Mouse (Mus musculus): ENCODE measurements around the gene Fstl4. TPM values are rescaled to one million over a fixed set of nuclear protein-coding genes. Genes with fewer than 3 reads are reported as not detected.
A peak's percentile ranks its signal among the peaks of the same experiment; 100 is the strongest.
"Not testable (repeated sequence)": the region's sequence is repeated elsewhere in the genome, so short reads cannot be mapped to it uniquely, and the experiment has no call there.

Fstl4 gene
- polyA plus RNA-seq, 1 experiment: 0.49 TPM

- Histone ChIP-seq H3K27me3 (ENCODE audit: control insufficient read depth, insufficient read depth, low read length) (no peaks in the 10 kb centered on the region), H3K4me1 (ENCODE audit: control insufficient read depth, insufficient read depth, insufficient read length, low read length) (no peaks in the 10 kb centered on the region), H3K36me3 (ENCODE audit: control insufficient read depth, insufficient read depth, low read length) (no peaks in the 10 kb centered on the region), H3K4me3 (ENCODE audit: low read depth, low read length) (no peak overlapping the region), H3K27ac (ENCODE audit: insufficient read depth, low read depth, low read length) (no peak overlapping the region)
- no peak for TF ChIP-seq POLR2A (IDR thresholded peaks at IDR 0.05; ENCODE audit: low read depth, low read length)
- TF ChIP-seq CTCF (IDR thresholded peaks at IDR 0.05; ENCODE audit: extremely low read depth, insufficient read length, insufficient replicate concordance, low read depth, low read length): no peak
- WGBS: 66% methylated on average over 6 of the region's 6 CpGs
These were observed 398.0 kb downstream of the Fstl4 start for GRCm38 (mm10) chr11:53162385-53162784.

DNA sequence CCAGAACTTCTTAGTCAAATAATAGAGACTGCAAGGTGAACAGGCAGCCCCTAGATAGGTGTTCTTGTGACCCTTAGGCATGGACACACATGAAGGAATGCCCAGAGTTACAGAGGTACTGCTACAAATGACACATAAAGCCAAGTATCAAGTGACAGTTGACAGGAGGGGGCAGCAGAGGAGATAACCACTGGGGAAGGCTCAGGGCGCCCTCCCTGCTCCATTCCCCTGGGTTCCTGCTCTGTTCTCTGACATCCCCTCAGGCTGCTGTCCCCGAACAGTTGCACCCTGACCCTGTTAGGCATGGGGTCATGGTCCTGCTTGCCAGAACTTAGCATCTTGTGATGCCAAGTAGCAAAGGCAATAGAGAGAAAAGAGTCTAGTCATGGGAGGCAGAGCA lies 402.0 kb downstream of the Fstl4 start:
- Histone ChIP-seq H3K4me3 (ENCODE audit: low read depth, low read length) (no peak overlapping the region), H3K36me3 (ENCODE audit: control insufficient read depth, insufficient read depth, low read length) (no peaks in the 10 kb centered on the region), H3K27ac (ENCODE audit: insufficient read depth, low read depth, low read length) (no peak overlapping the region), H3K27me3 (ENCODE audit: control insufficient read depth, insufficient read depth, low read length) (no peaks in the 10 kb centered on the region), H3K4me1 (ENCODE audit: control insufficient read depth, insufficient read depth, insufficient read length, low read length) (no peaks in the 10 kb centered on the region)
- no peak for TF ChIP-seq POLR2A (IDR thresholded peaks at IDR 0.05; ENCODE audit: low read depth, low read length)
- no peak for TF ChIP-seq CTCF (IDR thresholded peaks at IDR 0.05; ENCODE audit: extremely low read depth, insufficient read length, insufficient replicate concordance, low read depth, low read length)
- 75% methylated on average over 2 of the region's 2 CpGs for WGBS

DNA sequence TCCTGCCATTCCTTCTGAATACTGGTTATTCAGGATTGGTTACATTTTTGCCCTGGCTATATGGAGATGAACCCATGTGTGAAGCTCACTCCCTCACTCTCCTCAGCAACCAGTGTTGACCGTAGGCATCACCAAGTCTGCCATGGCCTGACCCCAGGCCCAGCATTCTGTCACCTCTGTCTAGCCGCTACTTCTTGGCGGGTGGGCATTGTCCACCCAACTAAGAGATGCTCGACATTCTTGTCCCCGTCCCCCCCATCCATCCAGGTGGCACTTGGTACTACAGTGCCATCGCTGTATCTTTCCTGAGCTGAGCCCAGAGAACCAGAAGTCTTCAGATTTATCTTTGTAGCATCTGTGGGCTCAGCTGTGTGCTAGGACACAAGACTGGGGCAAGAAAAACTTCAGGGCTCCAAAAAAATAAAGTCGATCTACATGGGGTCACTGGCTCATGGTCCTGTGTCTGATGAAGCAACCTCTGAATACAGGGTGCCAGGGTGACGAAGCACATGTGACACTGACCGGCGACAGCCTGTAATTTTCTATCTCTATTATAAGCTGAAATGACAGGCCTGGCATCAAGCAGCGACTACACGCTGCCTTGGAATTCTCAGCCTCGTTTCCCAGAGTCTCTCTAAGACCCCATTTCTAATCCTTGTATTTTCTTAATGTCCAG lies 417.9 kb downstream of the Fstl4 start:
- WGBS: 77% methylated on average over 13 of the region's 13 CpGs
- Histone ChIP-seq H3K27me3 (ENCODE audit: control insufficient read depth, insufficient read depth, low read length) (no peaks in the 10 kb centered on the region), H3K4me3 (ENCODE audit: low read depth, low read length) (no peak overlapping the region), H3K27ac (ENCODE audit: insufficient read depth, low read depth, low read length) (peak overlapping the region; percentile 39), H3K4me1 (ENCODE audit: control insufficient read depth, insufficient read depth, insufficient read length, low read length) (no peaks in the 10 kb centered on the region), H3K36me3 (ENCODE audit: control insufficient read depth, insufficient read depth, low read length) (no peaks in the 10 kb centered on the region)
- TF ChIP-seq CTCF (IDR thresholded peaks at IDR 0.05; ENCODE audit: extremely low read depth, insufficient read length, insufficient replicate concordance, low read depth, low read length): no peak
- TF ChIP-seq POLR2A (IDR thresholded peaks at IDR 0.05; ENCODE audit: low read depth, low read length): no peak

- no peaks in the 10 kb centered on the region for H3K27me3 ChIP-seq (ENCODE audit: control insufficient read depth, insufficient read depth, low read length)
- peak overlapping the region; percentile 39 for H3K27ac ChIP-seq (ENCODE audit: insufficient read depth, low read depth, low read length)
- 38% methylated on average over 4 of the region's 4 CpGs for WGBS
- no peak for TF ChIP-seq POLR2A (IDR thresholded peaks at IDR 0.05; ENCODE audit: low read depth, low read length)
- TF ChIP-seq CTCF (IDR thresholded peaks at IDR 0.05; ENCODE audit: extremely low read depth, insufficient read length, insufficient replicate concordance, low read depth, low read length): no peak
- no peaks in the 10 kb centered on the region for H3K4me1 ChIP-seq (ENCODE audit: control insufficient read depth, insufficient read depth, insufficient read length, low read length)
- no peaks in the 10 kb centered on the region for H3K36me3 ChIP-seq (ENCODE audit: control insufficient read depth, insufficient read depth, low read length)
- no peak overlapping the region for H3K4me3 ChIP-seq (ENCODE audit: low read depth, low read length)
These were observed 418.4 kb downstream of the Fstl4 start for GRCm38 (mm10) chr11:53182858-53183257.

GRCm38 (mm10) chr11:53184046-53184445 lies 419.6 kb downstream of the Fstl4 start:
- H3K36me3 ChIP-seq (ENCODE audit: control insufficient read depth, insufficient read depth, low read length): no peaks in the 10 kb centered on the region
- no peaks in the 10 kb centered on the region for H3K27me3 ChIP-seq (ENCODE audit: control insufficient read depth, insufficient read depth, low read length)
- no peak overlapping the region for H3K4me3 ChIP-seq (ENCODE audit: low read depth, low read length)
- H3K4me1 ChIP-seq (ENCODE audit: control insufficient read depth, insufficient read depth, insufficient read length, low read length): no peaks in the 10 kb centered on the region
- no peak overlapping the region for H3K27ac ChIP-seq (ENCODE audit: insufficient read depth, low read depth, low read length)
- TF ChIP-seq POLR2A (IDR thresholded peaks at IDR 0.05; ENCODE audit: low read depth, low read length) (no peak), CTCF (IDR thresholded peaks at IDR 0.05; ENCODE audit: extremely low read depth, insufficient read length, insufficient replicate concordance, low read depth, low read length) (no peak)
- WGBS: 79% methylated on average over 7 of the region's 7 CpGs

GRCm38 (mm10) chr11:53184698-53185097 lies 420.3 kb downstream of the Fstl4 start:
- no peak for TF ChIP-seq POLR2A (IDR thresholded peaks at IDR 0.05; ENCODE audit: low read depth, low read length)
- no peak for TF ChIP-seq CTCF (IDR thresholded peaks at IDR 0.05; ENCODE audit: extremely low read depth, insufficient read length, insufficient replicate concordance, low read depth, low read length)
- H3K4me3 ChIP-seq (ENCODE audit: low read depth, low read length): no peak overlapping the region
- H3K27ac ChIP-seq (ENCODE audit: insufficient read depth, low read depth, low read length): no peak overlapping the region
- no peaks in the 10 kb centered on the region for H3K4me1 ChIP-seq (ENCODE audit: control insufficient read depth, insufficient read depth, insufficient read length, low read length)
- no peaks in the 10 kb centered on the region for H3K36me3 ChIP-seq (ENCODE audit: control insufficient read depth, insufficient read depth, low read length)
- no peaks in the 10 kb centered on the region for H3K27me3 ChIP-seq (ENCODE audit: control insufficient read depth, insufficient read depth, low read length)
- WGBS: 65% methylated on average over 5 of the region's 5 CpGs

GRCm38 (mm10) chr11:53187427-53188140 lies 423.1 kb downstream of the Fstl4 start:
- H3K4me3 ChIP-seq (ENCODE audit: low read depth, low read length): no peak overlapping the region
- TF ChIP-seq POLR2A (IDR thresholded peaks at IDR 0.05; ENCODE audit: low read depth, low read length) (no peak), CTCF (IDR thresholded peaks at IDR 0.05; ENCODE audit: extremely low read depth, insufficient read length, insufficient replicate concordance, low read depth, low read length) (no peak)
- no peak overlapping the region for H3K27ac ChIP-seq (ENCODE audit: insufficient read depth, low read depth, low read length)
- H3K4me1 ChIP-seq (ENCODE audit: control insufficient read depth, insufficient read depth, insufficient read length, low read length): no peaks in the 10 kb centered on the region
- H3K27me3 ChIP-seq (ENCODE audit: control insufficient read depth, insufficient read depth, low read length): no peaks in the 10 kb centered on the region
- 50% methylated on average over 5 of the region's 5 CpGs for WGBS
- H3K36me3 ChIP-seq (ENCODE audit: control insufficient read depth, insufficient read depth, low read length): no peaks in the 10 kb centered on the region

- not testable (repeated sequence) for H3K4me1 ChIP-seq (ENCODE audit: control insufficient read depth, insufficient read depth, insufficient read length, low read length); H3K36me3 ChIP-seq (ENCODE audit: control insufficient read depth, insufficient read depth, low read length); H3K27me3 ChIP-seq (ENCODE audit: control insufficient read depth, insufficient read depth, low read length); H3K4me3 ChIP-seq (ENCODE audit: low read depth, low read length); H3K27ac ChIP-seq (ENCODE audit: insufficient read depth, low read depth, low read length)
- 92% methylated on average over 1 of the region's 1 CpGs for WGBS
These were observed 432.1 kb downstream of the Fstl4 start for GRCm38 (mm10) chr11:53196551-53196950.
